ENCODE assay signal across 21 mouse cellular contexts in the genomic region with DNA sequence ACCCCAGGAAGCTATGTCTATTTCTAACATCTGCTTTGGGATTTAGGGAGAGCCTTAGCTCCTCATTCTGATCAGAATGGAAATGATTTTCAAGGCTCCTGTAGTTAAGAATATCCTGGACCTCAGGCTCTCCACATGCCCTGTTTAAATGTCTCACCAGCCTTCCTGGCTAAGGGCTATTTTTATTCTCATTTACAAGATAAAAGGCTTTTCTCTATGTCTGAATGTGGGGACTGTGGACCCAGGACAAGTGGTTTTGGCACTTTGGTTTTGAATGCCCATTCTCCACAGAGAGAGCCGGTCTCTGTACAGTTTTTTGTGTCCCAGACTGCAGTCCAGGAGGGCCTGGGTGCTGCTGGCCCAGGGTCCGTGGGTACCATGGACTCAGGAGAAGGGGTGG. TPM values are rescaled to one million over a fixed set of nuclear protein-coding genes. Genes with fewer than 3 reads are reported as not detected.
A peak's percentile ranks its signal among the peaks of the same experiment; 100 is the strongest.
DNase-seq lines count a peak whose midpoint lies in the region; ATAC-seq and TF ChIP-seq lines count a peak whose summit lies in the region.
"Had no signal": no experiment of that assay in that cellular context is flagged by ENCODE, and none has a peak within 500 bp of the region (broad histone marks: within the 10 kb centered on the region; RNA-seq: fewer than 3 reads in every experiment).

No protein-coding gene starts in this region.

- no peak for TF ChIP-seq POLR2A in olfactory bulb, adult 2 months (IDR thresholded peaks at IDR 0.05; ENCODE audit: insufficient read depth, low read depth, low read length)

- peaks cover 15% of the 10 kb centered on the region for H3K4me1 ChIP-seq in forebrain, embryonic 14.5 days (ENCODE audit: control insufficient read depth, insufficient read depth, low read length)
- peaks cover 25% of the 10 kb centered on the region for H3K4me1 ChIP-seq in midbrain, embryonic 11.5 days (ENCODE audit: control insufficient read depth, insufficient read depth, low read length)
- H3K4me1 ChIP-seq in olfactory bulb, adult 2 months (ENCODE audit: control insufficient read depth, insufficient read depth, low read length): peaks cover 25% of the 10 kb centered on the region

- no peaks in the 10 kb centered on the region for H3K9me3 ChIP-seq in forebrain, embryonic 14.5 days (replicated peaks; ENCODE audit: control insufficient read depth, low read length)
- no peaks in the 10 kb centered on the region for H3K9me3 ChIP-seq in midbrain, embryonic 11.5 days (ENCODE audit: control insufficient read depth, low read length)
- H3K9me3 ChIP-seq: limb, embryonic 15.5 days had no signal

- no peaks in the 10 kb centered on the region for H3K36me3 ChIP-seq in forebrain, embryonic 14.5 days (ENCODE audit: control insufficient read depth, insufficient read depth, low read length)
- no peaks in the 10 kb centered on the region for H3K36me3 ChIP-seq in midbrain, embryonic 11.5 days (ENCODE audit: control insufficient read depth, insufficient read depth, low read length)
- H3K36me3 ChIP-seq: limb, embryonic 15.5 days had no signal

- peak overlapping the region; percentile 16; the same call in 1 of the 2 replicates for H3K4me2 ChIP-seq in forebrain, embryonic 14.5 days (ENCODE audit: low read length)
- no peak overlapping the region for H3K4me2 ChIP-seq in midbrain, embryonic 11.5 days
- H3K4me2 ChIP-seq: limb, embryonic 15.5 days had no signal

- H3K27me3 ChIP-seq in forebrain, embryonic 14.5 days (replicated peaks; ENCODE audit: control insufficient read depth, insufficient read depth, low read length): no peaks in the 10 kb centered on the region
- H3K27me3 ChIP-seq in midbrain, embryonic 11.5 days (ENCODE audit: control insufficient read depth, insufficient read depth, low read length): no peaks in the 10 kb centered on the region
- H3K27me3 ChIP-seq: limb, embryonic 15.5 days had no signal

- WGBS in forebrain, embryonic 14.5 days: 29% methylated on average over 2 of the region's 2 CpGs
- 63% methylated on average over 2 of the region's 2 CpGs for WGBS in midbrain, embryonic 11.5 days
- WGBS in olfactory bulb, adult 2 months: 36% methylated on average over 2 of the region's 2 CpGs

- peak overlapping the region; percentile 78 for H3K27ac ChIP-seq in layer of hippocampus, adult 2 months
- peak overlapping the region; percentile 85 for H3K27ac ChIP-seq in forebrain, embryonic 14.5 days (ENCODE audit: low read depth, low read length)
- H3K27ac ChIP-seq in midbrain, embryonic 11.5 days (ENCODE audit: low read depth, low read length): no peak overlapping the region
- H3K27ac ChIP-seq in olfactory bulb, adult 2 months (ENCODE audit: insufficient read depth, low read depth, low read length): peak overlapping the region; percentile 3
- H3K27ac ChIP-seq: limb, embryonic 15.5 days had no signal

- peak; percentile 37; the same call in 1 of the 2 replicates for ATAC-seq in forebrain, embryonic 14.5 days
- ATAC-seq in midbrain, embryonic 11.5 days (ENCODE audit: low FRiP score): no peak
- ATAC-seq: inflammation-experienced regulatory T-cells, adult 6 months had no signal

- DNase-seq in layer of hippocampus, adult 2 months (ENCODE audit: low spot score in 2 of 2): no peak
- DNase-seq in layer of hippocampus, postnatal 10 days (ENCODE audit: low spot score in 2 of 2): no peak
- DNase-seq in forebrain, embryonic 14.5 days (ENCODE audit: low spot score): peak; percentile 43
- peak; percentile 81 for DNase-seq in midbrain, embryonic 11.5 days (ENCODE audit: low spot score, missing footprints)
- DNase-seq in layer of hippocampus, adult 9-11 months: no peak
- no peak for DNase-seq in spleen, postnatal 36 days (ENCODE audit: low spot score in 2 of 2)
- DNase-seq: embryo, embryonic 11 days; heart, adult 18-20 months; lung, adult 18-20 months; lung, postnatal 36 days; right cerebral cortex, adult 18-20 months had no signal

- no peak for TF ChIP-seq CTCF in layer of hippocampus, adult 2 months (conservative IDR thresholded peaks at IDR 0.05)
- no peak for TF ChIP-seq CTCF in olfactory bulb, adult 2 months (IDR thresholded peaks at IDR 0.05; ENCODE audit: insufficient read depth, low read depth, low read length)

- H3K9ac ChIP-seq in forebrain, embryonic 14.5 days (ENCODE audit: low read length): peak overlapping the region; percentile 25; the same call in 1 of the 2 replicates
- no peak overlapping the region for H3K9ac ChIP-seq in midbrain, embryonic 11.5 days (ENCODE audit: low read length)
- H3K9ac ChIP-seq: limb, embryonic 15.5 days had no signal

- H3K4me3 ChIP-seq in layer of hippocampus, adult 2 months: no peak overlapping the region
- no peak overlapping the region for H3K4me3 ChIP-seq in forebrain, embryonic 14.5 days (ENCODE audit: low read depth, low read length)
- H3K4me3 ChIP-seq in midbrain, embryonic 11.5 days (ENCODE audit: low read depth, low read length): no peak overlapping the region
- no peak overlapping the region for H3K4me3 ChIP-seq in olfactory bulb, adult 2 months (ENCODE audit: insufficient read depth, low read depth, low read length)
- H3K4me3 ChIP-seq: erythroblast, embryonic 14.5 days; limb, embryonic 15.5 days had no signal

RNA-seq across cellular contexts. Expression of a gene that starts 20.0 kb away (rescaled TPM):
- total RNA-seq in layer of hippocampus, adult 2 months (2021): not detected
- total RNA-seq in layer of hippocampus, postnatal 10 days (2021): under 1 TPM in 1 of 2 experiments, not detected in 1; 0.09 TPM
- not detected in 2 replicates for polyA plus RNA-seq in forebrain, embryonic 14.5 days (2014; fragmentation: Nextera tagmentation; extraction: Ambion mirVana)
- 0.04 and 0.11 TPM in 2 replicates for polyA plus RNA-seq in midbrain, embryonic 11.5 days (2014; fragmentation: Nextera tagmentation; extraction: Ambion mirVana)
- polyA plus RNA-seq in olfactory bulb, adult 2 months (2012; ENCODE audit: insufficient read depth, insufficient read length, low replicate concordance, missing spikeins): not detected in 2 replicates
- total RNA-seq: heart, adult 18-20 months; layer of hippocampus, adult 18-20 months; left cerebral cortex, postnatal 10 days had no signal
- polyA plus RNA-seq: inflammation-experienced regulatory T-cells, adult 6 months; kidney, embryonic 16.5 days had no signal

RNA-seq across cellular contexts. Expression of a gene that starts 32.1 kb away (rescaled TPM):
- total RNA-seq in layer of hippocampus, adult 2 months (2021): 10 to 100 TPM; 14.0 to 15.3 TPM
- 10 to 100 TPM; 13.3 to 13.4 TPM for total RNA-seq in layer of hippocampus, postnatal 10 days (2021)
- 13.6 and 13.9 TPM in 2 replicates for polyA plus RNA-seq in forebrain, embryonic 14.5 days (2014; fragmentation: Nextera tagmentation; extraction: Ambion mirVana)
- 24.1 and 25.6 TPM in 2 replicates for polyA plus RNA-seq in midbrain, embryonic 11.5 days (2014; fragmentation: Nextera tagmentation; extraction: Ambion mirVana)
- polyA plus RNA-seq in olfactory bulb, adult 2 months (2012; ENCODE audit: insufficient read depth, insufficient read length, low replicate concordance, missing spikeins): not detected in 2 replicates
- polyA plus RNA-seq: erythroblast, embryonic 14.5 days; inflammation-experienced regulatory T-cells, adult 6 months had no signal

RNA-seq across cellular contexts. Expression of a gene that starts 51.7 kb away (rescaled TPM):
- under 1 TPM in 1 of 2 experiments, not detected in 1; 0.20 TPM for total RNA-seq in layer of hippocampus, adult 2 months (2021)
- under 1 TPM; 0.85 to 0.94 TPM for total RNA-seq in layer of hippocampus, postnatal 10 days (2021)
- polyA plus RNA-seq in forebrain, embryonic 14.5 days (2014; fragmentation: Nextera tagmentation; extraction: Ambion mirVana): 8.1 and 9.1 TPM in 2 replicates
- 9.0 and 10.1 TPM in 2 replicates for polyA plus RNA-seq in midbrain, embryonic 11.5 days (2014; fragmentation: Nextera tagmentation; extraction: Ambion mirVana)
- not detected in 2 replicates for polyA plus RNA-seq in olfactory bulb, adult 2 months (2012; ENCODE audit: insufficient read depth, insufficient read length, low replicate concordance, missing spikeins)
- total RNA-seq: ES-E14; gastrocnemius, adult 18-20 months; heart, adult 18-20 months had no signal
- polyA plus RNA-seq: erythroblast, embryonic 14.5 days; inflammation-experienced regulatory T-cells, adult 6 months; urinary bladder, adult 2 months had no signal

RNA-seq across cellular contexts. Expression of a gene that starts 52.8 kb away (rescaled TPM):
- 10 to 100 TPM in 1 of 2 experiments, 1 to 10 TPM in 1; 8.7 to 11.3 TPM for total RNA-seq in layer of hippocampus, adult 2 months (2021)
- 10 to 100 TPM; 22.1 to 23.8 TPM for total RNA-seq in layer of hippocampus, postnatal 10 days (2021)
- polyA plus RNA-seq in forebrain, embryonic 14.5 days (2014; fragmentation: Nextera tagmentation; extraction: Ambion mirVana): 5.8 and 8.6 TPM in 2 replicates
- 1.4 and 2.1 TPM in 2 replicates for polyA plus RNA-seq in midbrain, embryonic 11.5 days (2014; fragmentation: Nextera tagmentation; extraction: Ambion mirVana)
- polyA plus RNA-seq in olfactory bulb, adult 2 months (2012; ENCODE audit: insufficient read depth, insufficient read length, low replicate concordance, missing spikeins): not detected in 2 replicates
- polyA plus RNA-seq: inflammation-experienced regulatory T-cells, adult 6 months had no signal

Comparison
In these comparisons a context has a peak if more than half of its experiments do, and no peak if none do; other contexts are left out.
1. DNase-seq: peak in forebrain, embryonic 14.5 days (single experiment) and midbrain, embryonic 11.5 days (single experiment); none in layer of hippocampus, adult 2 months (0 of 2), layer of hippocampus, postnatal 10 days (0 of 2), layer of hippocampus, adult 9-11 months (single experiment) and spleen, postnatal 36 days (0 of 2).
2. RNA of a gene that starts 32.1 kb away (polyA plus RNA-seq): 24.1 to 25.6 TPM in midbrain, embryonic 11.5 days and 13.6 to 13.9 TPM in forebrain, embryonic 14.5 days; not detected in olfactory bulb, adult 2 months; every median in the first group is over 10 times any median in the second.